Mouse (Mus musculus) gastrocnemius, adult 2 months (tissue): Measurements from ENCODE around the gene Olfr549. TPM values are rescaled to one million over a fixed set of nuclear protein-coding genes. Genes with fewer than 3 reads are reported as not detected.

Source experiments
- DNase-seq: peaks from one replicate; pipeline ENCODE4 v3.0.0; 2022
- H3K27ac ChIP-seq: fragments of 200-600 bp; 2 replicates; pipeline ENCODE4 v1.8.1; 2022; ENCODE audit warnings: mild to moderate bottlenecking
- H3K4me3 ChIP-seq: fragments of 200-600 bp; 2 replicates; pipeline ENCODE4 v1.8.1; 2022; ENCODE audit warnings: mild to moderate bottlenecking, moderate library complexity
- CTCF ChIP-seq: fragments of 200-600 bp; IDR thresholded peaks from 2 replicates; pipeline ENCODE4 v1.8.1; 2022; ENCODE audit warnings: antibody characterized with exemption, mild to moderate bottlenecking, moderate library complexity
- intact Hi-C: fragments of 180-260 bp; cut with DNase I; formaldehyde crosslinking; loops from one replicate; pipeline ENCODE4 v1.15.1; 2025
- total RNA-seq, 2 experiments: library from RNA; stranded (reverse); gene quantifications; 2 replicates each; pipeline ENCODE4 v1.2.3; 2021

Gene Olfr549
- total RNA-seq, 2 experiments from 2014 or later: not detected

- no peak overlapping the region for H3K4me3 ChIP-seq
- intact Hi-C loops: no loop called here
- no peak for TF ChIP-seq CTCF
Measured at GRCm38 (mm10) chr7:102541251-102541650, 8.4 kb upstream of the Olfr549 start.

GRCm38 (mm10) chr7:102553279-102553678, 3.6 kb downstream of the Olfr549 start:
- no peak for DNase-seq
- H3K27ac ChIP-seq: no peak overlapping the region
- no peak for TF ChIP-seq CTCF
- intact Hi-C loops: no loop called here
- H3K4me3 ChIP-seq: no peak overlapping the region

More at GRCm38 (mm10) chr7:102541251-102541650, 8.4 kb upstream of the Olfr549 start:
- no peak for DNase-seq
- no peak overlapping the region for H3K27ac ChIP-seq

DNA sequence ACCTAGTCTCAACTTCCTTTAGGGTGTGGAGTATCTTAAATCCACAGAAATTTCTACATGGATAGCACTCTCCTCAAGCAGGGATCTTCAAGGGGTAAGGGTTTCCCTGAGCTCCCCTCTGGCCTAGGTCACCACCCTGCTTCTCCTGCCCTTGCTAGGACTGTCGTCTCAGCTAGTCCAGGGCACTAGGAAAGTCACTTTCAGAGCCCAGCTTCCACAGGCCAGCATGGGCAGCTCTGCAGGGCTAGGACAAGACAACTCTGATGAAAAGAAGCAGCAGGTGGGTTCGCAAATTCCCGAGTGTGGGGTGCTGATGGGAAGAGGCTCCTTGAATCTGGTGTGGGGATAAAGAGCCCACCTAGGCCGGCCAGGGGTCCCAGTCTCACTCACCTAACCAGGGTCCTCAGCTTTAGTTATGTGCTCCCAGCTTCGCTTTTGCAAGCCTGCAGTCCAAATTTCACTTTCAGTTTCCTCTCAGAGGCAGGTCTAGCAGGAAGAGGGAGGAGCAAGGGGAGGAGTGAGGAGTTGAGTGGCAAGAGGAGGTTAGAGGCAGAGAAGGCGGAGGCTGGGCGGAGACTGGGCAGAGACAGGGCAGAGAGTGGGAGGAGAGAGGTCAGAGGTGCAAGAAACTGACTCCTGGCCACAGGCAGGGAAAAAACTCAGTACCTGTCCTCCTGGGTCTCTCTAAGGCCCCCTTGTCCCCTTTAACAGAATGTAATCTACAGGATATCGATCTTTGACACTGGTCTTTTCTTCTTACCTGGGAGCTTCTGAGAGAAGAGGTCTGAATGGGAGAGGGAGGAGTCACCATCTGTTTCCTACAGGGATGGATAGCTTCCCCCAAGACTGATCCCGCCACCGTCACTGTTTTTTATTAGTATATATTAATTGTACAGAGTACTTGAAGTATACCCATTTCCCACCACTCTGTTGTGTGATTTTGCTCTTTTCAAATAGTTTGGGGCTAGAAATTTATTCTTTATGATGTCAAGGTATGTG, 15.6 kb downstream of the Olfr549 start, which contains the start of gene Trim21:
Gene Trim21, minus strand, starts transcription at position 488 of the 999 bp plus-strand sequence.
- intact Hi-C loops: loop anchor here (5.0 kb wide), 1 partner anchor 53 kb away; no protein-coding TSS in a partner anchor
- peak within 1 kb of the TSS; percentile 84 for H3K27ac ChIP-seq
- H3K4me3 ChIP-seq: peak within 1 kb of the TSS; percentile 82
- TF ChIP-seq CTCF: no peak
- DNase-seq: peak; percentile 91

GRCm38 (mm10) chr7:102566219-102566618, 16.5 kb downstream of the Olfr549 start:
- Histone ChIP-seq H3K4me3 (no peak overlapping the region), H3K27ac (no peak overlapping the region)
- intact Hi-C loops: loop anchor here (5.0 kb wide), 1 partner anchor 54 kb away; no protein-coding TSS in a partner anchor
- no peak for DNase-seq
- TF ChIP-seq CTCF: no peak

DNA sequence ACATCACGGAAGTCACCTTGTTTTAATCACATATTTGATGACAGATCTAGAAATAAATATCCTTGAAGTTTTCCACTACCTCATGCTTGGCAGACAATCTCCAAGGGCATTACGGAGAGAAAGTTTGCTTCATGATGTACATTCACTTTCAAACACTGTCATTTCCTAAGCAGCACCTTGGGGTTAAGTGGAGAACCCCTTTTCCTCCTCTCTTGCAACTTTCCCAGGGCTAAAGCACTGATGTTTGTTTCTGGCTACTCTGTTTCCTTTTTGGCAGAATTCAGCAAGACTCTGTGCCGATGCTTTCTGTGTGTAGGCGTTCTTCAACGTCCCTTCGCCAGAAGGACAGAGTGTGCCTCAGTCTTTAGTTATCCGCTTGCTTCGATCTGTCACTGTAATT, 21.5 kb downstream of the Olfr549 start, which contains the start of gene Olfr550:
Gene Olfr550, plus strand, starts transcription at position 301 of the 400 bp plus-strand sequence.
- TF ChIP-seq CTCF: no peak
- intact Hi-C loops: no loop called here
- no peak for DNase-seq
- H3K27ac ChIP-seq: no peak within 1 kb of the TSS
- H3K4me3 ChIP-seq: no peak within 1 kb of the TSS

GRCm38 (mm10) chr7:102573174-102573830, 23.6 kb downstream of the Olfr549 start:
- Histone ChIP-seq H3K27ac (no peak overlapping the region), H3K4me3 (no peak overlapping the region)
- no peak for DNase-seq
- no peak for TF ChIP-seq CTCF
- intact Hi-C loops: no loop called here

DNA sequence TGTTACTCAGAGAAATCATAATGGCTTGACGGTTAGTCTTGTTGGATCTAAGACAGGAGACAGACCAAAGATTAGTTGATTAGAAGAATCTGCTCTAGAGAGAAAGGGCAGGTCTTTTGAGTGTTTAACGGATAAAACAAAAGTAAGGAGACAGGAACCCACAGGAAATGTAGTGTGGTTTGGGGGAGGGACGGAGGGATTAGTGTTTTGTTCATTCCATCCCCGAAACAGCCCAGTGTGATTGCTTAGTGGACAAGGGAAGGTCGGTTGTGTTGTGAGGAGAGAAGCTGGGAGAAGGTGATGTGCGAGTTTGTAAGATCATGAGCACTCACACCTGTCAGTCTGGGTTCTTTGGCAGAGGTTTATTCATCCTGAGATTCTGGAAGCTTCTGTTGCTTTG, 26.3 kb downstream of the Olfr549 start:
- intact Hi-C loops: no loop called here
- Histone ChIP-seq H3K27ac (no peak overlapping the region), H3K4me3 (no peak overlapping the region)
- no peak for DNase-seq
- no peak for TF ChIP-seq CTCF

- no peak within 1 kb of the TSS for H3K4me3 ChIP-seq
- H3K27ac ChIP-seq: no peak within 1 kb of the TSS
- no peak for TF ChIP-seq CTCF
- DNase-seq: no peak
- intact Hi-C loops: no loop called here
Measured at GRCm38 (mm10) chr7:102591786-102592185, 42.1 kb downstream of the Olfr549 start, which contains the start of gene Olfr551. Olfr551 (minus strand) TSS chr7:102591886.

DNA sequence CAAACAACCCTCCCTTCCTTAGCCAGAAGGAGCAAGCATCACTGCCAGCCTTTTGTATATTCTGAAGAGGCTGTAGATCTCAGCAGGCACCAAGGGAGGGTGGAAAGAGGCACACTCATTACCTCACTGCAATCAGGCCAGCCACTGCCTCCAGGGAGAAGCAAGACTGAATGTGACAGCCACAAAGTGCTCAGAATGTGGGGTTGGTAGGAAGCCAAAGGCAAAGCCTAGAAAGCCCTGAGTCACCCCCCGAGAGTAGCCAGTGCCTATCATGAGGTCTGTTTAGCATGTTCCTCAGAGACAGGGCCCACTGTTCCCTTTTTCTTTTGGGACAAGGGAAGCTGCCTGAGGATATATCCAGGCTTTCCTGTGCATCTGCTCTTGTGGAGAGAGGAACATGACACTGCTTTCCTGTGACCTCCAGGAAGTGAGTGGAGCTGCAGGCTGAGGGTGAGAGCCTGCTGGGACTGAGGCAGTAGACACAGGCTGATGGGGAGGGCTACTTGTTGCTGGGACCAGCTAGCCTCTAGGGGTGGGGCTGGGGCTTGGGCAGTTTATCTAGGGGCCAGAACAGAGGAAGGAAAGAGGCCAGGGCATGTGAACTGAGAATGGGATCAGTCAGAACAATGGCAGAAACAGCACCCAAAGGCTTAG, 47.8 kb downstream of the Olfr549 start, which contains the start of gene Olfr552:
Gene Olfr552, plus strand, starts transcription at position 393 of the 654 bp plus-strand sequence.
- DNase-seq: no peak
- H3K4me3 ChIP-seq: no peak within 1 kb of the TSS
- H3K27ac ChIP-seq: no peak within 1 kb of the TSS
- intact Hi-C loops: no loop called here
- TF ChIP-seq CTCF: no peak

Other genes with a start within 250 kb of the Olfr549 start
- gene Rrm1, start 108.2 kb upstream of the Olfr549 start, total RNA-seq: 10 to 100 TPM; 15.3 to 21.8 TPM
- not detected for gene Olfr543, start 68.2 kb upstream of the Olfr549 start, total RNA-seq
- gene Olfr544, start 61.6 kb upstream of the Olfr549 start, total RNA-seq: not detected
- gene Olfr545, start 50.3 kb upstream of the Olfr549 start, total RNA-seq: not detected
- not detected for gene Olfr547, start 15.1 kb upstream of the Olfr549 start, total RNA-seq
- gene Olfr548-ps1, start 9.0 kb upstream of the Olfr549 start, total RNA-seq: not detected
- gene Trim21, start 15.6 kb downstream of the Olfr549 start, total RNA-seq: 1 to 10 TPM; 2.4 to 3.4 TPM
- under 1 TPM in 1 of 2 experiments, not detected in 1; 0.17 TPM for gene Olfr550, start 21.6 kb downstream of the Olfr549 start, total RNA-seq
- gene Olfr551, start 42.0 kb downstream of the Olfr549 start, total RNA-seq: not detected
- gene Olfr552, start 47.9 kb downstream of the Olfr549 start, total RNA-seq: under 1 TPM; 0.06 to 0.20 TPM
- gene Olfr553, start 68.3 kb downstream of the Olfr549 start, total RNA-seq: not detected
- gene Olfr554, start 88.6 kb downstream of the Olfr549 start, total RNA-seq: not detected
- gene Olfr555, start 109.0 kb downstream of the Olfr549 start, total RNA-seq: not detected
- not detected for gene Olfr556, start 115.0 kb downstream of the Olfr549 start, total RNA-seq
- gene Trim68, start 137.5 kb downstream of the Olfr549 start, total RNA-seq: 1 to 10 TPM; 4.0 to 4.8 TPM
- gene Olfr557, start 146.0 kb downstream of the Olfr549 start, total RNA-seq: not detected
- gene Olfr558, start 152.3 kb downstream of the Olfr549 start, total RNA-seq: 1 to 10 TPM; 1.4 to 1.5 TPM
- gene Olfr33, start 169.2 kb downstream of the Olfr549 start, total RNA-seq: not detected
- not detected for gene Olfr559, start 177.6 kb downstream of the Olfr549 start, total RNA-seq
- gene Olfr560, start 209.5 kb downstream of the Olfr549 start, total RNA-seq: not detected
- under 1 TPM; 0.33 to 0.61 TPM for gene Olfr78, start 209.6 kb downstream of the Olfr549 start, total RNA-seq
- gene Olfr561, start 221.4 kb downstream of the Olfr549 start, total RNA-seq: not detected